Mouse (Mus musculus) heart, postnatal 0 days (tissue): ENCODE results near the gene Fbrsl1.

Source experiments
- CTCF ChIP-seq: IDR thresholded peaks from 2 replicates; pipeline ENCODE4 v1.5.1; 2016; ENCODE audit warnings: antibody characterized with exemption, control low read depth, low read depth
- EP300 ChIP-seq: IDR thresholded peaks from 2 replicates; pipeline ENCODE4 v1.6.1; 2016; ENCODE audit warnings: antibody characterized with exemption, low read depth

GRCm38 (mm10) chr5:110379086-110379485, 69.2 kb downstream of the Fbrsl1 start:
- TF ChIP-seq EP300 (no peak), CTCF (no peak)
